Mouse (Mus musculus): ENCODE data around the gene Ankrd44.

Ankrd44 gene

DNA sequence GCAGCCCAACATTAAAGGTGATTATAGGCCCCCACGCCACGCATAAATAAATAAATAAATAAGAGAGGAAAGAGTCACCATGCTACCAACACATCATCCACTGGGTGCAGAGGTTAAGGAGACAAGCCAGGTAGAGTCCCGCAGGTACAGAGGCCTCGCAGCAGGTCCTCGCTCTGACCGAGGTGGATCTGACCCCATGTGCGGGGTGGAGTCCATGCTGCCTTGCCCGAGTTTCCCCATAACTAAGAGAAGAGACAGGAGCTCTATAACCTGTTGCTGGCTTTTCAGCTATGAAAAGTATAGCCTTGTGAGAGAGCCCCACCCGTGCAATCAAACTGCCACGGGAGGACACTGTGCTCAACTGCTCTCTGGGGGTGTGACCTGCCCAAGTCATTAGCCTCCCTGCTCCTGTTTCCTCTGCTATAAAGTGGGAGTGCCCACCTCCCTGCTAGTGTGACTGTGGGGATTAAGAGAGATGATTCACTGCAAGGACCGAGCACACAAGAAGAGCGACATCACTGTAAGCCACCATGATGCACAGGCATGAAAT is 4.1 kb downstream of the Ankrd44 start:
- DNase-seq: no peak

DNA sequence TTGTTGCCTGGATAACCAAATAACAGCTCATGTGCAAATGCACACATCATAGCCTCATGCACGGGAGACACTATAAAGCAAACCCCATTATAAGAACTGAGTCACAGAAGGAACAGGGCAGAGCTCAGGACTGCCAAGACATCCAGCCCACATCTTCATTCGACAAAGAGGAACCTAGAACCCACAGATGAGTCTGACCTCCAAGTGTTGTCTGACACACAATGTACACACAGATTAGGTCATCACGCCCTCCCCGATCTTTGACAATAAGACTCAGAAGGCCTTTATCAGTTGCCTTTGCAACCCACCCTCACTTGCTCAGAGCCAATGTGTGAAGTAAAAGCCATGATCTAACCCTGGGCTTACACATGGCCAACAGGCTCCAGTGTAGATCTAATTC is 6.1 kb downstream of the Ankrd44 start:
- DNase-seq: no peak

- DNase-seq: no peak
Measured at GRCm38 (mm10) chr1:54916456-54916855, 9.7 kb downstream of the Ankrd44 start.

DNA sequence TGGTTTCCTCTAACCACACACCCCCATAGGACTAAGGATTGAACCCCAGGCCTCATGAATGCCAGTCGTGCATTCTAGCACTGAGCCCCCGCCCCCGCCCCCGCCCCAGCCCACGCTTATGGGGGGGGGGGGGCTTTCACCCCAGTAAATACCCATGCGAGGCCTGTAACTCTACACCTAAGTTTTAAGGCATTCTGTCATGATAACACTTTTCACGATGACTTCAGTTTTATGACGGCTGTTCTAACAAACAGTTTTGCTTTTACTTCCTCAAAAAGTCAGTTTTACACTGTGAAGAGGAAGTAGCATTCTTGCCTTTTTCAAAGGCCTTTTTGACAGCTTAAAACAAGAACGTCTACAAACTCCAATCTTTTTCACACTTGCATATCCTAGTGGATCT is 11.8 kb downstream of the Ankrd44 start:
- DNase-seq: no peak

DNA sequence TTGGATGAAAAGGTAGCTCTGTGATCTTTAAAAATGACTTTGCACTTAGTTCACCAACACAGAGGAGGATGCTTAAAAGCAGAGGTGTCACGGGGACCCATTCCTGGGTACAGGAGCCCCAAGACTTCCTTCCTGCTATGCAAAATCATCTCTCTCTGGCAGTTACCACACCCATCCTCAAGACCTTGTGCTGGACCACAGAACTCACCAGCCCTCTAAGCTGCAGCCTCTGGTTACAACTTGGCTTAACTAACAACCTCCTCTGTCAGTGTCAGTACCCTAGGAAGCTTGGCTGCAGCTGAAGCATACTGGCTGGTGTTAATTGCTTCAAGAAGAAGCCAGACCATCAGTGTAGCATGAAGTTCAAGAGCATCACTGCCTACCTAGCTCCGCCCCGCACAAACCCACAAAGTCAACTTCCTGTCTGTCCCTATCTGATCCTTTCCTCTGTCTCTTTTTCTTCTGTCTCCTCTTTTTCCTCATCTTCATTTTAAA is 12.8 kb downstream of the Ankrd44 start:
- no peak for DNase-seq

- DNase-seq: no peak
Measured at GRCm38 (mm10) chr1:54913063-54913335, 13.2 kb downstream of the Ankrd44 start.

DNA sequence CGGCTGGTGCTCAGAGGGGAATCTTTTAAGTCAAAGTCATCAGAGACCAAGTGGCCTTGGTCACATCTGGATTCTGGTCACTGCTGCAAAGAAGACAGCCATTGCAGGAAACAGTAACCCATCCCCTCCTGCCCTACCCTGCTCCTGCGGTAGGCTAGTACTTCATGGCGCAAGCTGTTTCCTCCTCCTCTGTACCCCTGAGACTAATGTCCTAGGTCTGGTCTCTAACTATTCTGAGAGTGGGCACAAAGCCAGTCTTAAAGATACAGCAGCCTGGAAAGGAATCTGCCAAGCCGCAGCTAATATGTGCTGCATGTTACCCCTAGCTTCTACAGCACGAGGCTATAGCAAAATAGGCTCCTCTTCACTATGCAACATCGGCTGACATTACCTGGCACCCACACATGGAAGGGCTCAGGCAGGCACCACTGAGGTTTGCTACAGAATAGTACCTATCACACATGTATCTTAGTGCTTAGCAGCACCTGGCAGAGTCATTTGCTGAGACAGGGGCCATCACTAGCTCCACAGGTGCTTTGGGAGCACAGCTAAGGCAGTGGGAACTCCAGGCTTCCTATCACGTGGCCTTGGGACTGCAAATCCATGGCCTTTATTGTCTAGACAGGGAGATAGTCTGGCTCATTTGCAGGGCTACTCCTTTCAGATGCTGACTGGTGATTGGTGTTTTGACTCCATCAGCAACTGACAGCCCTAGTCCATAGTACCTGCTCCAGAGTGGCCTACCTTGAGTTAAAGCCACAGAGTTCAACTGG is 13.7 kb downstream of the Ankrd44 start:
- peak; percentile 44 for DNase-seq

- no peak for DNase-seq
Measured at GRCm38 (mm10) chr1:54911256-54911610, 15.0 kb downstream of the Ankrd44 start.

- DNase-seq: no peak
Measured at GRCm38 (mm10) chr1:54910489-54911255, 15.5 kb downstream of the Ankrd44 start.

DNA sequence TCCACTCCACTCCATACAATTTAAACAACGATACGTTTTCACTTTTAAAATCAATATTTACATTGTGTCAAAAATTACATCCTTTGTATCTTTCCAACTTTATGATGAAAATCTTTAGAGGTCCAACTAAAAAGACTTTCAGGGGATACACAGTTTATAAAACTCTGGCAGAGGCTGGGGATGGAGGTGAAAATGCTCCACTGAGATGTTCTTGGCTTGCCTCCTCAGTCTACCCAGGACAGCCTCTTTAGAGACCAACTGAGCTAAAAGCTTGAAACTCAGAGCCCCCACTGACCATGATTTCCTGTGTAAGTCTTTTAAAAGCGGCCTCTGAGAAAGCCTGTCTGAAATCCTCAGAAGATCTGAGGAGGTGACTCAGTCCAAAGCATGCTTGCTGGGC is 17.4 kb downstream of the Ankrd44 start:
- DNase-seq: no peak

GRCm38 (mm10) chr1:54907066-54907639 is 19.0 kb downstream of the Ankrd44 start:
- DNase-seq: no peak

- DNase-seq: no peak
Measured at GRCm38 (mm10) chr1:54906322-54906721, 19.9 kb downstream of the Ankrd44 start.

DNA sequence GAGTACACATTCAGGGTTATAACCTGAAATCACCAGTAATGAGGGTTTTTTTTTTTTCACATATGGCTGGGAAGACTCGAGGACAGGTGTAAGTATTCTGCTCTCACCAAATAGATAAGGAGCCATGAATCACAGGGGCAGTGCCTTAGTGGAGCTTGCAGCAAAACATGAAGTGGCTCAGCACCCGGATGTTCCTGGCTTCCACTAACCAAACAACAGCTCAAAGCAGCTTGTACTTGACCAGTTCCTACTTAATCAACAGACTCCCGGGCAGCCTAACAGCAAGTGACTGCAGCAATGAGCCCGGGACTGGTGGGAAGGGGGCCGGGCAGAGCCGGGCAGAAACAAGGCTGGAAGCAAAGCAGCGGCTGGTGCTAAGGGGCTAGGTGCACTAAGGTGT is 20.6 kb downstream of the Ankrd44 start:
- DNase-seq: no peak

GRCm38 (mm10) chr1:54904165-54904564 is 22.0 kb downstream of the Ankrd44 start:
- no peak for DNase-seq

- no peak for DNase-seq
Measured at GRCm38 (mm10) chr1:54902689-54903246, 23.4 kb downstream of the Ankrd44 start.

- no peak for DNase-seq
Measured at GRCm38 (mm10) chr1:54901084-54901483, 25.1 kb downstream of the Ankrd44 start.

DNA sequence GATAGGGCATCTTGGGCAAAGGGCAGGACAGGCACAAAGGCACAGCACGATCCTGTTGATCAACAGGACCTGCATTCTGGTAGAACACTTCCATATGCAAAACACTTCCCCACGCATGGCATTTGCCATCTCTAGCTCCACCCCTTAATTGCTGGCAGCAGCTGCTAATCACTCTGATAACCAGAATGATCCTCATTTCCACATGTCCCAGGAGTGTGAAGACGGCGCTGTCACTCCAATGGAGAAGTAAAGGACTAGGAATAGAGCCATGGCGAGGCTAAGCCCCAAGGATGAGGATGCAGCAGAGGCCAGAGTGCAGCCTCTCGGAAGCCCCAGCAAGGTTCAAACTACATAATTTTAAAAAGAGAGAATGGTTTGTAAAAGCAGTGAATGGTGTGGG is 26.9 kb downstream of the Ankrd44 start:
- no peak for DNase-seq

DNA sequence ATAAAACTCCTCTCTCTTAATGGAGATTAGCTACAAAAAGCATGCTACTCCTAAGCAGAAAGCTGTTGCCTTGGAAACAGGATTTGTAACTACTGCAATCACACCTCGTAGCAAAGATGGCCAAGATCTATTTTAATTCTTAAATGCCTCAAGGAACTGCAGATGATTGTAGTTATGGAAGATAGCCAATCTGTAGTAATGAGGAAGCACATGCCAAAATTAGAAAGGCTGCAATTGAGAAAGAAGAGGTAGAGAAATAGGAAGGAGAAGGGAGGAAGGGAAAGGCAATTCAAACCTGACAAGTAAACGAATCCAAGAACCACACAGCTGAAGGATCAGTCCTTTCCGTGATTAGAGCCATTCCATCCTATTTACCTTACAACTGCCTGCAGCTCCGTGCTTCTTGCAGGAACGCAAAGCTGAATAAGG is 27.5 kb downstream of the Ankrd44 start:
- DNase-seq: no peak

- DNase-seq: no peak
Measured at GRCm38 (mm10) chr1:54897726-54898125, 28.5 kb downstream of the Ankrd44 start.

- DNase-seq: peak; percentile 14
Measured at GRCm38 (mm10) chr1:54896109-54897085, 29.8 kb downstream of the Ankrd44 start.

DNA sequence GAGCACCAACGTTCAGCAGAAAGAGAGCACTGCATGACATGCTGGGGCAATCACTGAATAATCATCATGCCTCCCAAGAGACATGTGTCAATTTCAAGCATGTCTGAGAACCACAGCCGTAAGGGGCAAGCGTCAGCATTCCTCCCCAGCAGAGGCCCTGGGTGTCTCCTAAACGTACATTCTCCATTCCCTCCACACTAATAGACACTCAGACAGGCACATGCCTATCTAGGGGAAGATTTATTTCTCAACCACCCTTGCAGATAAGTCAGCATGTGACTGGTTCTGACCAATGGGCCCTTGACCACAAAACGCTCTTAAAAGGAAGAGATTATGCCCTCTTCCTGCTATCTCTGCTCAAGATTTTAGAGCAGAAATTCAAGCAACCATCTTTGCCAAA is 37.7 kb downstream of the Ankrd44 start:
- DNase-seq: no peak

- no peak for DNase-seq
Measured at GRCm38 (mm10) chr1:54887873-54888272, 38.3 kb downstream of the Ankrd44 start.

Measured in kidney, postnatal 14 days (tissue).